8 mouse cellular contexts compared by ENCODE assay signal in the genomic region with DNA sequence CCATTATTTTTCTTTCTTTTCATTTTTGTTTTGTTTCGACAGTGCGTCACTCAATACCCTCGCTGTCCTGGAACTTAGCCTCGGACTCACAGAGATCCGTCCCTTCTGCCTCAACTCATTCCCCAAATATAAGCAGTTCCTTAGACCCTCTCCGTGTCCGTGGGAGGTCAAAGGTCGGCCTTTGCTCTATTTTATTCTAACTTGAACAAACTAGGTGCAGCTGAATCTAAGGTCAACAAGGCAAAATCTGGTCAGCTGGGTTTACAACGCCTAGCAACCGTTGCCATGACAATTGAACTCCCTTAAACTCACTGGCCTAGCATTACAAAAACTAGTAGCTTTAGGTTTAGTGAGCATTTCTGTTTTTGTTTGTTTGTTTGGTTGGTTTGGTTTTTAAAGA. TPM values are rescaled to one million over a fixed set of nuclear protein-coding genes. Genes with fewer than 3 reads are reported as not detected.
A peak's percentile ranks its signal among the peaks of the same experiment; 100 is the strongest.
DNase-seq lines count a peak whose midpoint lies in the region; ATAC-seq and TF ChIP-seq lines count a peak whose summit lies in the region.

No protein-coding gene starts in this region.

- DNase-seq in heart, adult 2 months: no peak
- no peak for DNase-seq in heart, postnatal 25 days (ENCODE audit: low spot score)
- no peak for DNase-seq in ovary, postnatal 10 days (ENCODE audit: low spot score)

- H3K4me1 ChIP-seq in heart, adult 2 months (ENCODE audit: control insufficient read depth, insufficient read depth, low read length): peaks cover 2% of the 10 kb centered on the region; the same call in 1 of the 2 replicates
- H3K4me1 ChIP-seq in E14TG2a.4 (replicated peaks; ENCODE audit: low read depth, low read length): peaks cover 71% of the 10 kb centered on the region
- H3K4me1 ChIP-seq in forebrain, embryonic 12.5 days: peaks cover 17% of the 10 kb centered on the region
- H3K4me1 ChIP-seq in limb, embryonic 12.5 days (replicated peaks): peaks cover 10% of the 10 kb centered on the region
- H3K4me1 ChIP-seq in olfactory bulb, adult 2 months (ENCODE audit: control insufficient read depth, insufficient read depth, low read length): peaks cover 3% of the 10 kb centered on the region; the same call in 1 of the 2 replicates

- no peak for TF ChIP-seq EP300 in heart, adult 2 months (IDR thresholded peaks at IDR 0.05; ENCODE audit: insufficient read depth, low read depth, low read length)

- no peaks in the 10 kb centered on the region for H3K27me3 ChIP-seq in heart, adult 2 months (ENCODE audit: control insufficient read depth, insufficient read depth, low read length)
- H3K27me3 ChIP-seq in E14TG2a.4 (ENCODE audit: insufficient read depth, low read length): no peaks in the 10 kb centered on the region
- H3K27me3 ChIP-seq in forebrain, embryonic 12.5 days: 0 out of 2 replicates have a peak, but pooled peaks cover 4% of the 10 kb centered on the region
- H3K27me3 ChIP-seq in limb, embryonic 12.5 days: no peaks in the 10 kb centered on the region

- H3K4me2 ChIP-seq in forebrain, embryonic 12.5 days: peak overlapping the region; percentile 86
- H3K4me2 ChIP-seq in limb, embryonic 12.5 days: peak overlapping the region; percentile 85

- intact Hi-C loops in heart, adult 2 months (cut with DNase I): loop anchor here (1.0 to 5.0 kb wide), 2 partner anchors 31 to 51 kb away; a partner anchor contains a TSS
- intact Hi-C loops in heart, postnatal 25 days (cut with DNase I): no loop called here

- H3K9ac ChIP-seq in heart, adult 2 months (ENCODE audit: low read depth, low read length): no peak overlapping the region
- no peak overlapping the region for H3K9ac ChIP-seq in forebrain, embryonic 12.5 days
- no peak overlapping the region; the same call in 1 of the 2 replicates for H3K9ac ChIP-seq in limb, embryonic 12.5 days (replicated peaks)

- no peak for TF ChIP-seq CTCF in heart, adult 2 months (IDR thresholded peaks at IDR 0.05)
- TF ChIP-seq CTCF in E14TG2a.4 (conservative IDR thresholded peaks at IDR 0.05; ENCODE audit: low read length): no peak
- no peak for TF ChIP-seq CTCF in olfactory bulb, adult 2 months (IDR thresholded peaks at IDR 0.05; ENCODE audit: insufficient read depth, low read depth, low read length)

- ATAC-seq in forebrain, embryonic 12.5 days (ENCODE audit: low FRiP score): peak; percentile 47; the same call in 1 of the 2 replicates
- ATAC-seq in limb, embryonic 12.5 days (ENCODE audit: insufficient number of reproducible peaks, insufficient read depth, low FRiP score, low TSS enrichment, low read depth): no peak
- no peak for ATAC-seq in megakaryocyte progenitor cell, adult 5-6 weeks (replicated peaks; ENCODE audit: poor library complexity)

- peaks cover 2% of the 10 kb centered on the region; the same call in 1 of the 2 replicates for H3K79me2 ChIP-seq in heart, adult 2 months (replicated peaks; ENCODE audit: control insufficient read depth, insufficient read depth, low read length)

- H3K27ac ChIP-seq in heart, adult 2 months: peak overlapping the region; percentile 96
- peak overlapping the region; percentile 57 for H3K27ac ChIP-seq in forebrain, embryonic 12.5 days
- H3K27ac ChIP-seq in limb, embryonic 12.5 days: peak overlapping the region; percentile 67; the same call in 1 of the 2 replicates
- no peak overlapping the region for H3K27ac ChIP-seq in olfactory bulb, adult 2 months (ENCODE audit: insufficient read depth, low read depth, low read length)

- H3K4me3 ChIP-seq in heart, adult 2 months: peak overlapping the region; percentile 81
- H3K4me3 ChIP-seq in E14TG2a.4 (replicated peaks; ENCODE audit: low read length): peak overlapping the region; percentile 89
- H3K4me3 ChIP-seq in forebrain, embryonic 12.5 days (replicated peaks): peak overlapping the region; percentile 86
- H3K4me3 ChIP-seq in limb, embryonic 12.5 days (replicated peaks): peak overlapping the region; percentile 88
- peak overlapping the region; percentile 26; the same call in 1 of the 2 replicates for H3K4me3 ChIP-seq in olfactory bulb, adult 2 months (ENCODE audit: insufficient read depth, low read depth, low read length)

- 86% methylated on average over 10 of the region's 10 CpGs for WGBS in heart, adult 2 months
- 84% methylated on average over 10 of the region's 10 CpGs for WGBS in forebrain, embryonic 12.5 days
- 86% methylated on average over 10 of the region's 10 CpGs for WGBS in limb, embryonic 12.5 days
- WGBS in olfactory bulb, adult 2 months: 84% methylated on average over 10 of the region's 10 CpGs

- peaks cover 3% of the 10 kb centered on the region for H3K36me3 ChIP-seq in heart, adult 2 months (ENCODE audit: control insufficient read depth, insufficient read depth, low read length)
- peaks cover 26% of the 10 kb centered on the region for H3K36me3 ChIP-seq in E14TG2a.4 (ENCODE audit: insufficient read depth, low read length)
- H3K36me3 ChIP-seq in forebrain, embryonic 12.5 days (replicated peaks): peaks cover 7% of the 10 kb centered on the region
- H3K36me3 ChIP-seq in limb, embryonic 12.5 days: peaks cover 8% of the 10 kb centered on the region

- TF ChIP-seq POLR2A in heart, adult 2 months (IDR thresholded peaks at IDR 0.05; ENCODE audit: insufficient read depth, low read depth, low read length): no peak
- no peak for TF ChIP-seq POLR2A in olfactory bulb, adult 2 months (IDR thresholded peaks at IDR 0.05; ENCODE audit: insufficient read depth, low read depth, low read length)

- H3K9me3 ChIP-seq in E14TG2a.4 (ENCODE audit: low read length): no peaks in the 10 kb centered on the region
- H3K9me3 ChIP-seq in forebrain, embryonic 12.5 days: no peaks in the 10 kb centered on the region
- no peaks in the 10 kb centered on the region for H3K9me3 ChIP-seq in limb, embryonic 12.5 days

RNA-seq across cellular contexts. Expression of a gene that starts 0.6 kb away (rescaled TPM):
- 10 to 100 TPM; 26.6 to 27.3 TPM for total RNA-seq in heart, adult 2 months (2021)
- polyA plus RNA-seq in heart, adult 2 months (2012; rRNA removed): 19.4 and 26.5 TPM in 2 replicates
- 10 to 100 TPM; 28.1 to 29.8 TPM for total RNA-seq in heart, postnatal 25 days (2021)
- 81.2 and 92.8 TPM in 2 replicates for polyA plus RNA-seq in forebrain, embryonic 12.5 days (2016; fragmentation: Nextera tagmentation; extraction: Ambion mirVana)
- polyA plus RNA-seq in limb, embryonic 12.5 days (2016; fragmentation: Nextera tagmentation; extraction: Ambion mirVana): 85.6 and 85.7 TPM in 2 replicates
- not detected in 2 replicates for polyA plus RNA-seq in olfactory bulb, adult 2 months (2012; ENCODE audit: insufficient read depth, insufficient read length, low replicate concordance, missing spikeins)
- 67.7 and 87.4 TPM in 2 replicates for total RNA-seq in megakaryocyte progenitor cell, adult 5-6 weeks (2015)
- total RNA-seq in megakaryocyte progenitor cell, adult 5-6 weeks (2017): 168 and 183 TPM in 2 replicates

RNA-seq across cellular contexts. Expression of a gene that starts 13.4 kb away (rescaled TPM):
- not detected for total RNA-seq in heart, adult 2 months (2021)
- not detected in 2 replicates for polyA plus RNA-seq in heart, adult 2 months (2012; rRNA removed)
- total RNA-seq in heart, postnatal 25 days (2021): not detected
- 0.27 and 0.46 TPM in 2 replicates for polyA plus RNA-seq in forebrain, embryonic 12.5 days (2016; fragmentation: Nextera tagmentation; extraction: Ambion mirVana)
- polyA plus RNA-seq in limb, embryonic 12.5 days (2016; fragmentation: Nextera tagmentation; extraction: Ambion mirVana): not detected in 2 replicates
- polyA plus RNA-seq in olfactory bulb, adult 2 months (2012; ENCODE audit: insufficient read depth, insufficient read length, low replicate concordance, missing spikeins): not detected in 2 replicates
- total RNA-seq in megakaryocyte progenitor cell, adult 5-6 weeks (2015): not detected in 2 replicates
- total RNA-seq in megakaryocyte progenitor cell, adult 5-6 weeks (2017): not detected in 2 replicates

RNA-seq across cellular contexts. Expression of a gene that starts 20.3 kb away (rescaled TPM):
- total RNA-seq in heart, adult 2 months (2021): under 1 TPM; 0.18 to 0.21 TPM
- 0.47 and 1.1 TPM in 2 replicates for polyA plus RNA-seq in heart, adult 2 months (2012; rRNA removed)
- total RNA-seq in heart, postnatal 25 days (2021): under 1 TPM; 0.17 to 0.31 TPM
- 0.95 and 1.3 TPM in 2 replicates for polyA plus RNA-seq in forebrain, embryonic 12.5 days (2016; fragmentation: Nextera tagmentation; extraction: Ambion mirVana)
- 4.4 and 5.4 TPM in 2 replicates for polyA plus RNA-seq in limb, embryonic 12.5 days (2016; fragmentation: Nextera tagmentation; extraction: Ambion mirVana)
- polyA plus RNA-seq in olfactory bulb, adult 2 months (2012; ENCODE audit: insufficient read depth, insufficient read length, low replicate concordance, missing spikeins): not detected in 2 replicates
- total RNA-seq in megakaryocyte progenitor cell, adult 5-6 weeks (2015): 0.37 TPM in 1 of 2 replicates, not detected in the other
- 0.30 and 0.75 TPM in 2 replicates for total RNA-seq in megakaryocyte progenitor cell, adult 5-6 weeks (2017)

RNA-seq across cellular contexts. Expression of a gene that starts 31.2 kb away (rescaled TPM):
- 10 to 100 TPM; 41.3 to 42.9 TPM for total RNA-seq in heart, adult 2 months (2021)
- 69.4 and 90.6 TPM in 2 replicates for polyA plus RNA-seq in heart, adult 2 months (2012; rRNA removed)
- 10 to 100 TPM; 41.3 to 41.7 TPM for total RNA-seq in heart, postnatal 25 days (2021)
- 17.0 and 19.1 TPM in 2 replicates for polyA plus RNA-seq in forebrain, embryonic 12.5 days (2016; fragmentation: Nextera tagmentation; extraction: Ambion mirVana)
- polyA plus RNA-seq in limb, embryonic 12.5 days (2016; fragmentation: Nextera tagmentation; extraction: Ambion mirVana): 27.4 and 29.9 TPM in 2 replicates
- not detected in 2 replicates for polyA plus RNA-seq in olfactory bulb, adult 2 months (2012; ENCODE audit: insufficient read depth, insufficient read length, low replicate concordance, missing spikeins)
- 87.8 and 102 TPM in 2 replicates for total RNA-seq in megakaryocyte progenitor cell, adult 5-6 weeks (2015)
- 40.8 and 50.5 TPM in 2 replicates for total RNA-seq in megakaryocyte progenitor cell, adult 5-6 weeks (2017)

RNA-seq across cellular contexts. Expression of a gene that starts 48.7 kb away (rescaled TPM):
- 1 to 10 TPM; 3.9 to 6.9 TPM for total RNA-seq in heart, adult 2 months (2021)
- 4.5 and 6.3 TPM in 2 replicates for polyA plus RNA-seq in heart, adult 2 months (2012; rRNA removed)
- total RNA-seq in heart, postnatal 25 days (2021): 1 to 10 TPM; 4.4 to 5.7 TPM
- 5.2 and 6.5 TPM in 2 replicates for polyA plus RNA-seq in forebrain, embryonic 12.5 days (2016; fragmentation: Nextera tagmentation; extraction: Ambion mirVana)
- 3.0 and 3.7 TPM in 2 replicates for polyA plus RNA-seq in limb, embryonic 12.5 days (2016; fragmentation: Nextera tagmentation; extraction: Ambion mirVana)
- not detected in 2 replicates for polyA plus RNA-seq in olfactory bulb, adult 2 months (2012; ENCODE audit: insufficient read depth, insufficient read length, low replicate concordance, missing spikeins)
- 0.94 and 2.5 TPM in 2 replicates for total RNA-seq in megakaryocyte progenitor cell, adult 5-6 weeks (2015)
- 1.5 and 3.0 TPM in 2 replicates for total RNA-seq in megakaryocyte progenitor cell, adult 5-6 weeks (2017)

Comparison
In these comparisons a context has a peak if more than half of its experiments do, and no peak if none do; other contexts are left out.
1. H3K4me3 ChIP-seq: peak in every context shown above with its lines; median percentile 89 in E14TG2a.4; 88 in limb, embryonic 12.5 days; 86 in forebrain, embryonic 12.5 days; 81 in heart, adult 2 months; 26 in olfactory bulb, adult 2 months.
2. RNA of a gene that starts 0.6 kb away (polyA plus RNA-seq): 85.6 to 85.7 TPM in limb, embryonic 12.5 days, 81.2 to 92.8 TPM in forebrain, embryonic 12.5 days and 19.4 to 26.5 TPM in heart, adult 2 months; not detected in olfactory bulb, adult 2 months; every median in the first group is over 10 times any median in the second.